Mouse (Mus musculus): ENCODE measurements around the gene Gatad2a. TPM values are rescaled to one million over a fixed set of nuclear protein-coding genes. Genes with fewer than 3 reads are reported as not detected.

Gene Gatad2a
- total and polyA plus RNA-seq, 3 experiments, result 24.7 to 36.4 (median 36.4) TPM

- Histone ChIP-seq H3K4me1 (ENCODE audit: control insufficient read depth, insufficient read depth, low read length) (peaks cover 4% of the 10 kb centered on the region; the same call in 1 of the 2 replicates), H3K27me3 (ENCODE audit: control insufficient read depth, insufficient read depth, low read length) (no peaks in the 10 kb centered on the region), H3K79me2 (replicated peaks; ENCODE audit: control insufficient read depth, insufficient read depth, low read length) (no peaks in the 10 kb centered on the region), H3K4me3 (no peak overlapping the region), H3K36me3 (ENCODE audit: control insufficient read depth, insufficient read depth, low read length) (no peaks in the 10 kb centered on the region), H3K27ac (no peak overlapping the region), H3K9ac (ENCODE audit: low read depth, low read length) (no peak overlapping the region)
- DNase-seq, result no peak
- no peak for TF ChIP-seq CTCF (IDR thresholded peaks at IDR 0.05)
- TF ChIP-seq EP300 (IDR thresholded peaks at IDR 0.05; ENCODE audit: insufficient read depth, low read depth, low read length), result no peak
- TF ChIP-seq POLR2A (IDR thresholded peaks at IDR 0.05; ENCODE audit: insufficient read depth, low read depth, low read length), result no peak
- intact Hi-C loops (cut with DNase I), result no loop called here
- 86% methylated on average over 12 of the region's 12 CpGs for WGBS
Observed at GRCm38 (mm10) chr8:69912478-69913074, 83.6 kb downstream of the Gatad2a start.

GRCm38 (mm10) chr8:69911917-69912316 lies 84.3 kb downstream of the Gatad2a start:
- peaks cover 4% of the 10 kb centered on the region; the same call in 1 of the 2 replicates for H3K4me1 ChIP-seq (ENCODE audit: control insufficient read depth, insufficient read depth, low read length)
- H3K36me3 ChIP-seq (ENCODE audit: control insufficient read depth, insufficient read depth, low read length), result no peaks in the 10 kb centered on the region
- no peak overlapping the region for H3K27ac ChIP-seq
- no peak overlapping the region for H3K4me3 ChIP-seq
- H3K79me2 ChIP-seq (replicated peaks; ENCODE audit: control insufficient read depth, insufficient read depth, low read length), result no peaks in the 10 kb centered on the region
- WGBS, result 90% methylated on average over 13 of the region's 13 CpGs
- no peak for DNase-seq
- TF ChIP-seq EP300 (IDR thresholded peaks at IDR 0.05; ENCODE audit: insufficient read depth, low read depth, low read length) (no peak), POLR2A (IDR thresholded peaks at IDR 0.05; ENCODE audit: insufficient read depth, low read depth, low read length) (no peak), CTCF (IDR thresholded peaks at IDR 0.05) (no peak)
- intact Hi-C loops (cut with DNase I), result no loop called here
- no peaks in the 10 kb centered on the region for H3K27me3 ChIP-seq (ENCODE audit: control insufficient read depth, insufficient read depth, low read length)
- H3K9ac ChIP-seq (ENCODE audit: low read depth, low read length), result no peak overlapping the region

GRCm38 (mm10) chr8:69907106-69907505 lies 89.1 kb downstream of the Gatad2a start:
- Histone ChIP-seq H3K27ac (no peak overlapping the region), H3K4me3 (no peak overlapping the region), H3K36me3 (ENCODE audit: control insufficient read depth, insufficient read depth, low read length) (no peaks in the 10 kb centered on the region), H3K9ac (ENCODE audit: low read depth, low read length) (no peak overlapping the region), H3K4me1 (ENCODE audit: control insufficient read depth, insufficient read depth, low read length) (no peaks in the 10 kb centered on the region; the same call in 1 of the 2 replicates), H3K27me3 (ENCODE audit: control insufficient read depth, insufficient read depth, low read length) (no peaks in the 10 kb centered on the region), H3K79me2 (replicated peaks; ENCODE audit: control insufficient read depth, insufficient read depth, low read length) (no peaks in the 10 kb centered on the region)
- DNase-seq, result no peak
- intact Hi-C loops (cut with DNase I), result no loop called here
- TF ChIP-seq EP300 (IDR thresholded peaks at IDR 0.05; ENCODE audit: insufficient read depth, low read depth, low read length) (no peak), POLR2A (IDR thresholded peaks at IDR 0.05; ENCODE audit: insufficient read depth, low read depth, low read length) (no peak), CTCF (IDR thresholded peaks at IDR 0.05) (no peak)
- WGBS, result 86% methylated on average over 2 of the region's 2 CpGs

- Histone ChIP-seq H3K36me3 (ENCODE audit: control insufficient read depth, insufficient read depth, low read length) (no peaks in the 10 kb centered on the region), H3K9ac (ENCODE audit: low read depth, low read length) (no peak overlapping the region), H3K27ac (no peak overlapping the region), H3K79me2 (replicated peaks; ENCODE audit: control insufficient read depth, insufficient read depth, low read length) (no peaks in the 10 kb centered on the region), H3K4me3 (no peak overlapping the region), H3K4me1 (ENCODE audit: control insufficient read depth, insufficient read depth, low read length) (peaks cover 2% of the 10 kb centered on the region; the same call in 1 of the 2 replicates), H3K27me3 (ENCODE audit: control insufficient read depth, insufficient read depth, low read length) (no peaks in the 10 kb centered on the region)
- 91% methylated on average over 2 of the region's 2 CpGs for WGBS
- intact Hi-C loops (cut with DNase I), result no loop called here
- DNase-seq, result no peak
- TF ChIP-seq CTCF (IDR thresholded peaks at IDR 0.05) (no peak), EP300 (IDR thresholded peaks at IDR 0.05; ENCODE audit: insufficient read depth, low read depth, low read length) (no peak), POLR2A (IDR thresholded peaks at IDR 0.05; ENCODE audit: insufficient read depth, low read depth, low read length) (no peak)
Observed at GRCm38 (mm10) chr8:69906260-69906659, 89.9 kb downstream of the Gatad2a start.

- TF ChIP-seq POLR2A (IDR thresholded peaks at IDR 0.05; ENCODE audit: insufficient read depth, low read depth, low read length) (no peak), CTCF (IDR thresholded peaks at IDR 0.05) (no peak), EP300 (IDR thresholded peaks at IDR 0.05; ENCODE audit: insufficient read depth, low read depth, low read length) (no peak)
- WGBS, result 79% methylated on average over 8 of the region's 8 CpGs
- H3K79me2 ChIP-seq (replicated peaks; ENCODE audit: control insufficient read depth, insufficient read depth, low read length), result no peaks in the 10 kb centered on the region; the same call in 1 of the 2 replicates
- H3K27me3 ChIP-seq (ENCODE audit: control insufficient read depth, insufficient read depth, low read length), result no peaks in the 10 kb centered on the region
- no peak overlapping the region for H3K27ac ChIP-seq
- no peak overlapping the region for H3K9ac ChIP-seq (ENCODE audit: low read depth, low read length)
- no peaks in the 10 kb centered on the region for H3K36me3 ChIP-seq (ENCODE audit: control insufficient read depth, insufficient read depth, low read length)
- intact Hi-C loops (cut with DNase I), result loop anchor here (5.0 kb wide), 3 partner anchors 93 to 308 kb away; partner anchors contain the start of genes Gatad2a and Slc25a42
- peaks cover 3% of the 10 kb centered on the region for H3K4me1 ChIP-seq (ENCODE audit: control insufficient read depth, insufficient read depth, low read length)
- H3K4me3 ChIP-seq, result no peak overlapping the region
- DNase-seq, result no peak
Observed at GRCm38 (mm10) chr8:69904096-69904495, 92.1 kb downstream of the Gatad2a start.

GRCm38 (mm10) chr8:69903063-69903542 lies 93.1 kb downstream of the Gatad2a start:
- peak; percentile 76; the same call in 1 of the 2 replicates for TF ChIP-seq EP300 (IDR thresholded peaks at IDR 0.05; ENCODE audit: insufficient read depth, low read depth, low read length)
- no peak for TF ChIP-seq POLR2A (IDR thresholded peaks at IDR 0.05; ENCODE audit: insufficient read depth, low read depth, low read length)
- TF ChIP-seq CTCF (IDR thresholded peaks at IDR 0.05), result 0 out of 2 replicates have a peak, but pooled peaks have one; percentile 1
- intact Hi-C loops (cut with DNase I), result loop anchor here (5.0 kb wide), 3 partner anchors 94 to 309 kb away; partner anchors contain the start of genes Gatad2a and Slc25a42

More at GRCm38 (mm10) chr8:69903063-69903542, 93.1 kb downstream of the Gatad2a start:
- Histone ChIP-seq H3K27ac (peak overlapping the region; percentile 98), H3K4me1 (ENCODE audit: control insufficient read depth, insufficient read depth, low read length) (peaks cover 6% of the 10 kb centered on the region), H3K36me3 (ENCODE audit: control insufficient read depth, insufficient read depth, low read length) (no peaks in the 10 kb centered on the region), H3K27me3 (ENCODE audit: control insufficient read depth, insufficient read depth, low read length) (no peaks in the 10 kb centered on the region), H3K4me3 (peak overlapping the region; percentile 77), H3K9ac (ENCODE audit: low read depth, low read length) (peak overlapping the region; percentile 70), H3K79me2 (replicated peaks; ENCODE audit: control insufficient read depth, insufficient read depth, low read length) (no peaks in the 10 kb centered on the region; the same call in 1 of the 2 replicates)
- WGBS, result under 1% methylated on average over 45 of the region's 45 CpGs
- DNase-seq, result peak; percentile 98 to 99
